Mouse (Mus musculus) retina, embryonic 14.5 days (tissue): ENCODE data around the gene Xrcc1.

ENCODE experiments used
- DNase-seq: peaks from one replicate; pipeline ENCODE4 v3.0.0-alpha.2; 2015; ENCODE audit warnings: low spot score

Gene Xrcc1

DNA sequence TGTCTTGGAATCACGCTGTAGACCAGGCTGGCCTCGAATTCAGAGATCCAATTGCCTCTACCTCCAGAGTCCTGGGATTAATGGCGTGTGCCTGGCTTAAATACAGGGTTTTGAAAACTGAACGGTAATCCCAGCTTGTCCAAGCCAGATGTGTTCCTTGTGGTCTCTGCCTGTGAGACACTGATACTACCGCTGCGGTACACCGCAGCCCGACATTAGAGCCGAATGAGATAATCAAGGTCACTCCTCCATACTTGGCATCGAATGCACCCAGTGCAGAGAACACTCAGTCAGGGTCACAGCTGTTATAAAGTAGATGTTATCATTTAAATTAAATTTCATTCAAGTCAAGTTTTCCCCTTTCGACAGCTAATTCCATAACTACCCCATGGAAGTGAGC lies 17.2 kb upstream of the Xrcc1 start:
- no peak for DNase-seq

DNA sequence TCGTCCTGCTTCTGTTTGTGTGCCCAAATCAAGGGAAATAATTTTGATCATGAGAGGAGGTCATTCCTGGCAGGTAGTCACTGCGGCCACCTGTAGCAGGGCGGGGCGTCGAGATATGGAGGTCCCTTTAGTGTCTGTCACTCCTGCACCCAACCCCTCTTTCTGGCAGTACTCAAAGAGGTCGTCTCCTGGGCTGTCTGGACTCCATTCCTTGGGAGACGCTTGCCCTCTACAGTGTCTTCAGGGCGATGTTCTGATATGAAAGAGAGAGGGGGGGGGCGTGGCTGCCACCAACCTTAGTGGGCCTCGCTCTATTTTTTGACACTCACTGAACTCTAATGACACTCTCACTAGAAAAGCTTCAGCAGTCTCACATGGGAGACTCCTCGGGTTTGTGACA lies 16.5 kb upstream of the Xrcc1 start:
- DNase-seq, result no peak

DNA sequence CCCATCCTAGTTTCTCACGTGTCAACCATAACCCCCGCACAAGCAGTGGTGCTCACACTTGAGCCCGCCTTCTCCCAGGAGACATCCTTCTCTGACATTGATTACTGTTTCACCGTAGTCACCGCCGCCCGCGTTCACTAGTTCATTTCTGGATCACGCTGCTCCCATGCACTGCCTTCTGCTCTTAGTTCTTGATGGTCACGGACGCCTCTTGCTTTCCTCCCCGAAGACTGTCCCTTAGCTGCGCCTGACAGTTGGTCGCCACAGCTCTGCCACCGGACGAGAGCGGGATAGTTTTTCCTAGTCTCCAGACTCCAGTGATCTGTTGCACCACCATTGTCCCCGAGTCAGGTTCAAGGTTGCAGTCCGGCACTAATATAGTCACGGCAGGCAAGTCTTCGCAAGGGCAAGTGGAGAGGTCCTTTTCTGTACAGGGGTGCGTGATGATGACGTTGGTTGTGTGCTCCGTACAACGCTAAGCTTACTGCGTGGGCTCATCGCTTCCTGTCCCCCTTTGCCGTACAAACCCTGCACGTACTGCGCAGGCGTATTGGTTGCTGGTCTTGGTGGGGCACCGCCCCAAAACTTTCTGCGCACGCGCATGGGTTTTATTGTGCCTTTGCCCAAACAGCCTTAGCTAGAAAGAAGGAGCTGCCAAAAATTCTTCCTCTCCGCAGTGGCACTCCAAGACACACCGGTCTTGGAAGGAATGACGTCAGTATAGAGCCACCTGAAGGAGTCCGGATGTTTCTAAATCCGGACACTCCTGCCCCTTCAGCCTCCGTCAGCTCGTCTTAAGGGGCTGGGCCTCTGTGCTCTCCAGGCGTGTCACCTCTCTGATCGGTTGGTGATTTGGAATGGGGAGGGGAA lies 15.8 kb upstream of the Xrcc1 start, which contains the start of gene Irgq:
Gene Irgq, plus strand, starts transcription at position 628 of the 870 bp plus-strand sequence.
- peak; percentile 100 for DNase-seq

DNA sequence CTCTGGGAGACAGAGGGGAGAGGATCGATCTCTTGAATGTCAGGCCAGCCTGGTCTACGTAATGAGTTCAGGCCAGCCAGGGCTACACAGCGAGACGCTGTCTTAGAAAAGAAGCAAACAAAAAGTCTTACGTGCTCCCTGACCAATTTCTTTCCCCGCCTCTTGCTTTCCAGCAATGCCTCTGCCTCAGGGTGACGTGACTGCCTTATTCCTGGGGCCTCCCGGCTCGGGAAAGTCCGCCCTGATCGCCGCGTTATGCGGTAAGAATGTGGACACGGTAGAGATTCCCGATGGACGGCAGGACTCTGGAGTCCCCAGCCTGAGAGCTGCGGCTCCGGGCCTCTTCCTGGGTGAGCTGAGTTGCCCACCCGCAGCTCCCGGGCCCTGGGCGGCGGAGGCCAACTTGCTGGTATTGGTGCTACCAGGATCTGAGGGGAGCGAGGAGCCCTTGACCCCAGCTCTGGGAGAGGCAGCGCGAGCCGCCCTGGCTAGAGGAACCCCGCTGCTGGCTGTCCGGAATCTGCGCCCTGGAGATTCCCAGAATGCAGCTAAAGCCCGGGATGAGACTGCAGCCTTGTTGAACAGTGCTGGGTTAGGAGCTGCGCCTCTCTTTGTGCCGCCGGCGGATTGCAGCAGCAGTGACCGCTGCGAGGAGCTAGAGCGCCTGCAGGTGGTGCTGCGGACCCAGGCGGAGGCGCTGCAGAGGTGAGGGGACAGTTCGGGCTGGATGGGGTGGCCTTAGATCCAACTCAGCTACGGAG lies 14.7 kb upstream of the Xrcc1 start:
- peak; percentile 88 for DNase-seq

DNA sequence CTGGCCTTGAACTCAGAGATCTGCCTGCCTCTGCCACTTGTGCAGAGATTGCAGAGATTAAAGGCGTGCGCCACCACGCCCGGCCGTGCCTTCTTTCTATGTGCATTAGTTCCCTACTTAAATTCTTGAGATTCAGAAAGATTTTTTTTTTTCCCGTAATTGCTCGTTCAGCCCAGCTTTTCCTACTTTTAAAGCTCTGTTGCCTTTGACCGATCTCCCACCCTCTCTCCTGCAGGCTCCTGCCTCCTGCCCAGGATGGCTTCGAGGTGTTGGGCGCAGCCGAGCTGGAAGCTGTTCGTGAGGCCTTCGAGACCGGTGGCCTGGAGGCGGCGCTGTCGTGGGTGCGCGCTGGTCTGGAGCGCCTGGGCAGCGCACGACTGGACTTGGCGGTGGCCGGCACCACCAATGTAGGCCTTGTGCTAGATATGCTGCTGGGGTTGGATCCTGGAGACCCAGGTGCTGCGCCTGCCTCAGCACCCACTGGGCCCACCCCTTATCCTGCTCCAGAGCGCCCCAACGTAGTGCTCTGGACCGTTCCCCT lies 13.0 kb upstream of the Xrcc1 start:
- no peak for DNase-seq

DNA sequence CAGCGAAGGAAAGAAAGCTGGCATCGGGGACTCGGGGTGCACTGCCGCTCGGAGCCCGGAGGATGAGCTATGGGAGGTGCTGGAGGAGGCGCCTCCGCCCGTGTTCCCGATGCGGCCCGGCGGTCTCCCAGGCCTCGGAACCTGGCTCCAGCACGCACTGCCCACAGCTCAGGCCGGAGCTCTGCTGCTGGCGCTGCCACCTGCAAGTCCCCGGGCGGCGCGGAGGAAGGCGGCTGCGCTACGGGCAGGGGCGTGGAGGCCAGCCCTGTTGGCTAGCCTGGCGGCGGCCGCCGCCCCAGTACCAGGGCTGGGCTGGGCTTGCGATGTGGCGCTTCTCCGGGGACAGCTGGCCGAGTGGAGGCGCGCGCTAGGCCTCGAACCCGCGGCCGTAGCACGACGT lies 12.3 kb upstream of the Xrcc1 start:
- DNase-seq, result no peak

- no peak for DNase-seq
These were observed 11.8 kb upstream of the Xrcc1 start for GRCm38 (mm10) chr7:24534301-24534700.

DNA sequence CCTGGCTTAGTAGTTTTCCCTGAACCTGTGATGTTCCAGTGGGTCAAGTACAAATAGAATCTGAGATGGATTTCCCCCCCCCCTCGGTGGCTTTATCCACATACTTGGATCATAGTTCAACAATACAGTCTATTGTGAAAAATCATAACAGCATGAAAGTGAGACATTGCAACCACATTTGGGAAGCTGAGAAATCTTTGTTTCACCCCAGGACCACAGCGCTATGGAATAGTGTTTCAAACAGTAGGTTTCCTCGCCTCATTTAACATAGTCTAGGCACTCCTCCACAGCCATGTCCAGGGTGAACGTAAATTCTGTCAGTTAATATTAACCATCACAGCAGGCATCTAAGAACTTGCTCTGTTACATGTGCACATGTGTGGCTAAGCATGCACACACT lies 9.0 kb upstream of the Xrcc1 start:
- no peak for DNase-seq

- DNase-seq, result no peak
These were observed 8.5 kb upstream of the Xrcc1 start for GRCm38 (mm10) chr7:24537591-24537990.

DNA sequence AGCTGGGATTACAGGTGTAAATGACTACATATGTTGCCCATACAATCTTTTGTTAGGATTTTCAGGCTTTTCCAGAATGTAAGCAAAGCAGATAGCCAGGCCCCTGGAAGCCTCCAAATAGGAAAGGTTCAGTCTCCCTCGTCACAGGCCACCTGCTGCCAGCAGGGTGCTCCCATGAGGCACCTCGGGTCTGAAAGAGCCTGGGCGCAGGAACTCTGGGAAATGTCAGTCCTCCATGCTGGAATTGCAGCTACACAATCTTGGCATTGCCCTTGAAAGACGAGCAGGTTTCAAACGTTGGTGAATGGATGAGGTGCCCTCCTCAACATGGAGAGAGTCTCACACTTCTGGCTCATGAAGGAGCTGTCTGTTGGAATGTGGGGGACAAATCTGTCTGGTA lies 7.9 kb upstream of the Xrcc1 start:
- no peak for DNase-seq

GRCm38 (mm10) chr7:24538701-24539100 lies 7.4 kb upstream of the Xrcc1 start:
- DNase-seq, result no peak

- no peak for DNase-seq
These were observed 6.4 kb upstream of the Xrcc1 start for GRCm38 (mm10) chr7:24539686-24540085.

DNA sequence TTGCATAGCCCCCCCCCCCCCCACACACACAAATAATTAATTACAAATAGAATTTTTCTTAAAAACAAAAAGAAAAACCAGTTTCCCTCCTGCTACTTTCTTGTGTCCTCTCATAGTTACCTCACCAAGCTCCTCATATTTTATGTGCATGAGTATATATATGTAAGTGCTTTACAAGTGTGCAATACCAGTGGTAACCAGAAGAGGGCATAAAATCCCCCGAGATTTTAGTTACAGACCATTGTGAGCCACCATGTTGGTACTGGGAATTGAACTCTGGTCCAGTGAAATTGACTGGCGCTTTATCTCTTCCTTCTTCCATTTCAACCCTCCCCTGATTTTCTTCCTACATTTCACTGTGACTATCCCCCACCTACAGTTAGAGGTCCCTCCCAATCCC lies 1.6 kb upstream of the Xrcc1 start:
- DNase-seq, result peak; percentile 43

- DNase-seq, result peak; percentile 99
These were observed 723 bp downstream of the Xrcc1 start for GRCm38 (mm10) chr7:24546634-24547389.

- DNase-seq, result no peak
These were observed 1.5 kb downstream of the Xrcc1 start for GRCm38 (mm10) chr7:24547534-24548036.

GRCm38 (mm10) chr7:24551985-24552759 lies 6.1 kb downstream of the Xrcc1 start:
- no peak for DNase-seq

DNA sequence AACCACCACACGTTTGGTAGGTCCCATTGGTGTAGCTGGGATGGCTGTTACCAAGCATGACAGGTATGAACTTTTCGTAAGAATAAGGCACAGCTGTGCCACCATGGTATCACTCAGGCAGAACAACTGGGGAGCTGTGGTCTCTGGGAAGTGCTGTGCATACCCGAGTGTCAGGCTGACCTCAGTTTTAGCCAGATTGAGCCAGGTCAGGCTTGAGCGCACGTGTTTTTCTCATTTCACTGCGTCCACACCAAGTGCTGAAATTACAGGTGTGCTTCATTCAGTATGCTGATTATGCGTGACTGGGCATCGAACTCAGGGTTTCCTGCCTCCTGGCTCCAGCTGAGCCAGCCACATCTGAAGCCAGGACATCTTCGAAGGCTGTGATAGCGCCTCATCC lies 9.7 kb downstream of the Xrcc1 start:
- DNase-seq, result no peak

GRCm38 (mm10) chr7:24561450-24561849 lies 15.4 kb downstream of the Xrcc1 start:
- no peak for DNase-seq

DNA sequence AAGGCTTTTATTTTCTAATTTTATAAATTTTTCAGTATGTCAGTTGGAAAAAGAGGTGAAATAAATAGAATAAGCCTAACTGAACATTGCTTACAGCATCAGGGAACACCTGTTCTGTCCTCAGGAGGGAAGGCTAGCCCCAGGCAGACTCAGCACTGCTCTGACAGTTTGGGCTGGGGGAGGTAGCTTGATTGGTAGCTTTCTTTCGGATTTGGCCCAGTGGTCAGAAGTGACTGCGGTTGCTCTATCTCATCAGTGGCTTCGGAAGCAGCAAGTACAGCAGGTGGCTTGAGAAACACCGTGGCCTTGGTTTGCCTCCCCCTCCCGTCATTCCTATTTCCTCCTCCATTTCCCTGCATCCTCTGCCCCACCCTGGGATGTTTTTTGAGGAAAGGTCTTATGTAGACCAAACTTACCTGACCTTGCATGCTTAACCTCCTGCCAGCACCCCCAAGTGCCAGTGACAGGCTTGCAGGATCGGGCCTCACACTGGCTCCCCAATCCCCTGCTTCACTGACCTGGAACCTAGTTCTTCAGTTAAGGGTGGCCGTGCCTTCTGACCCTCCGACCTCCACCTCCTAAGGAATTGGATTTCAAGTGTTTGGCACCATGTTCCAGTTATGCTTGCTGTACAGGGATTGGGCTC lies 17.2 kb downstream of the Xrcc1 start:
- no peak for DNase-seq

- DNase-seq, result no peak
These were observed 17.7 kb downstream of the Xrcc1 start for GRCm38 (mm10) chr7:24563837-24564206.
